Mouse (Mus musculus) myocyte (in vitro differentiated cells): ENCODE measurements around the gene Dner.

Experiments used
- CEBPB ChIP-seq: IDR thresholded peaks from 2 replicates; pipeline ENCODE4 v1.6.1; 2011; ENCODE audit warnings: mild to moderate bottlenecking, moderate library complexity; ENCODE audit not compliant: poor library complexity, insufficient read depth, severe bottlenecking
- MAX ChIP-seq: IDR thresholded peaks from one replicate; pipeline ENCODE4 v1.6.1; 2011; ENCODE audit warnings: low read depth, mild to moderate bottlenecking, control low read depth
- MYOG ChIP-seq, 3 experiments: IDR thresholded peaks; one replicate each; pipeline ENCODE4 v1.6.1; 2011; ENCODE audit warnings: control low read depth in 2 of 3, low read depth in 2 of 3, mild to moderate bottlenecking in 2 of 3; ENCODE audit not compliant: insufficient read length in 2 of 3, control insufficient read depth in 1 of 3, insufficient read depth in 1 of 3
- POLR2A ChIP-seq: IDR thresholded peaks from one replicate; pipeline ENCODE4 v1.6.1; 2011; ENCODE audit warnings: low read depth, mild to moderate bottlenecking, control low read depth, moderate library complexity; ENCODE audit not compliant: insufficient read length
- SRF ChIP-seq: IDR thresholded peaks from one replicate; pipeline ENCODE4 v1.6.1; 2011; ENCODE audit warnings: low read depth; ENCODE audit not compliant: control insufficient read depth, insufficient read length
- USF1 ChIP-seq: IDR thresholded peaks from one replicate; pipeline ENCODE4 v1.6.1; 2011; ENCODE audit warnings: low read depth, mild to moderate bottlenecking, control low read depth, moderate library complexity

- no peak for TF ChIP-seq MYOG (IDR thresholded peaks at IDR 0.05; ENCODE audit: control insufficient read depth in 1 of 3, insufficient read depth in 1 of 3, insufficient read length in 2 of 3, low read depth in 2 of 3)
- no peak for TF ChIP-seq SRF
- TF ChIP-seq POLR2A, result no peak
- no peak for TF ChIP-seq CEBPB
- TF ChIP-seq MAX, result no peak
- TF ChIP-seq USF1, result no peak
Observed at GRCm38 (mm10) chr1:84485066-84485465, 211.0 kb downstream of the Dner start.
